Mouse (Mus musculus) embryonic facial prominence, embryonic 15.5 days (tissue): ENCODE results near the gene Taf1b. TPM values are rescaled to one million over a fixed set of nuclear protein-coding genes. Genes with fewer than 3 reads are reported as not detected.
"Not testable (repeated sequence)": the region's sequence is repeated elsewhere in the genome, so short reads cannot be mapped to it uniquely, and the experiment has no call there.

Experiments
- ATAC-seq: fragments of 200-750 bp; cut with Nextera tagmentation; 2 replicates; pipeline ENCODE4 v1.8.0; 2017; ENCODE audit warnings: low read depth, moderate TSS enrichment; ENCODE audit not compliant: insufficient number of reproducible peaks, low FRiP score, low TSS enrichment
- H3K27ac ChIP-seq: fragments of 300-500 bp; sonication (generic); replicated peaks from 2 replicates; pipeline ENCODE4 v1.5.1; 2015; ENCODE audit warnings: mild to moderate bottlenecking, inconsistent platforms
- H3K27me3 ChIP-seq: fragments of 300-500 bp; sonication (generic); 2 replicates; pipeline ENCODE4 v1.6.1; 2015; ENCODE audit warnings: inconsistent platforms
- H3K36me3 ChIP-seq: fragments of 300-500 bp; sonication (generic); 2 replicates; pipeline ENCODE4 v1.6.1; 2015; ENCODE audit warnings: mild to moderate bottlenecking, inconsistent platforms
- H3K4me1 ChIP-seq: fragments of 300-500 bp; sonication (generic); 2 replicates; pipeline ENCODE4 v1.6.1; 2015; ENCODE audit warnings: inconsistent platforms
- H3K4me2 ChIP-seq: fragments of 300-500 bp; sonication (generic); replicated peaks from 2 replicates; pipeline ENCODE4 v1.6.1; 2015; ENCODE audit warnings: mild to moderate bottlenecking, inconsistent platforms
- H3K4me3 ChIP-seq: fragments of 300-500 bp; sonication (generic); replicated peaks from 2 replicates; pipeline ENCODE4 v1.5.1; 2015; ENCODE audit warnings: mild to moderate bottlenecking, inconsistent platforms
- H3K9ac ChIP-seq: fragments of 300-500 bp; sonication (generic); 2 replicates; pipeline ENCODE4 v1.6.1; 2015; ENCODE audit warnings: inconsistent platforms
- H3K9me3 ChIP-seq: fragments of 300-500 bp; sonication (generic); replicated peaks from 2 replicates; pipeline ENCODE4 v1.6.1; 2016; ENCODE audit warnings: inconsistent platforms
- WGBS: fragments of 180-500 bp; shearing (Covaris S2); methylation state at CpG from one replicate; pipeline ENCODE4 v1.1.7; 2015; 5-methylcytosine and 5-hydroxymethylcytosine counted together
- polyA plus RNA-seq: library from polyadenylated mRNA; unstranded; fragments of >200 nt; fragmentation: Nextera tagmentation; extraction: Ambion mirVana; gene quantifications from 2 replicates; pipeline ENCODE4 v1.2.1, GENCODE M21; 2015

Gene Taf1b
- polyA plus RNA-seq, 1 experiment from 2014 or later = 25.8 TPM

GRCm38 (mm10) chr12:24494791-24495190 lies 3.4 kb upstream of the Taf1b start:
- H3K9ac ChIP-seq, H3K36me3 ChIP-seq, H3K27ac ChIP-seq, H3K4me3 ChIP-seq, H3K27me3 ChIP-seq, H3K4me2 ChIP-seq, H3K9me3 ChIP-seq, ATAC-seq, H3K4me1 ChIP-seq: not testable (repeated sequence)
- 71% methylated on average over 3 of the region's 3 CpGs for WGBS

- Histone ChIP-seq H3K4me3 (peak overlapping the region; percentile 75), H3K4me2 (peak overlapping the region; percentile 56), H3K27ac (peak overlapping the region; percentile 72), H3K9ac (peak overlapping the region; percentile 64)
- WGBS = 1% methylated on average over 9 of the region's 9 CpGs
- H3K4me1 ChIP-seq, H3K36me3 ChIP-seq, H3K27me3 ChIP-seq, H3K9me3 ChIP-seq: not testable (repeated sequence)
- ATAC-seq = peak; percentile 47; the same call in 1 of the 2 replicates
These were observed 804 bp downstream of the Taf1b start for GRCm38 (mm10) chr12:24498841-24499485.

DNA sequence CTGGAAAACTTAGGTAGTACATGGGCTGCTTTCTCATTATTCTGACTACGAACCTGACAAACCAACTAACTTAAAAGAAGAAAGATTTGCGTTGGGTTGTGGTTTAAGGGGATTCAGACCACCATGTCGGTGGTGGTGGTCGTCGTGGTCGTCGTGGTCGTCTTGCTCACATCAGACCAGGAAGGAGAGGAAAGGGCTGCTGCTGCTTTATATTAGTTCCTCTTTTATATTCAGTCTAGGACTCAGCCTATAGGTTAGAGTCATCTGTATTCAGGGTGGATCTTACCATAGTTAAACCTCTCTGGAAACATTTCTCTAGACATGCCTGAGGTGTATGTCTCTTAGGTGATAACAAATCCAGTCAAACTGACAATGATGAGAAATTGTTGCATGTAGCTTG lies 19.0 kb downstream of the Taf1b start:
- H3K27me3 ChIP-seq = no peaks in the 10 kb centered on the region
- H3K36me3 ChIP-seq = peaks cover 65% of the 10 kb centered on the region
- WGBS = 78% methylated on average over 8 of the region's 8 CpGs
- no peak overlapping the region for H3K9ac ChIP-seq
- no peak overlapping the region for H3K4me2 ChIP-seq
- no peak overlapping the region for H3K27ac ChIP-seq
- H3K4me3 ChIP-seq = no peak overlapping the region
- no peaks in the 10 kb centered on the region for H3K4me1 ChIP-seq
- ATAC-seq = no peak
- no peaks in the 10 kb centered on the region for H3K9me3 ChIP-seq

DNA sequence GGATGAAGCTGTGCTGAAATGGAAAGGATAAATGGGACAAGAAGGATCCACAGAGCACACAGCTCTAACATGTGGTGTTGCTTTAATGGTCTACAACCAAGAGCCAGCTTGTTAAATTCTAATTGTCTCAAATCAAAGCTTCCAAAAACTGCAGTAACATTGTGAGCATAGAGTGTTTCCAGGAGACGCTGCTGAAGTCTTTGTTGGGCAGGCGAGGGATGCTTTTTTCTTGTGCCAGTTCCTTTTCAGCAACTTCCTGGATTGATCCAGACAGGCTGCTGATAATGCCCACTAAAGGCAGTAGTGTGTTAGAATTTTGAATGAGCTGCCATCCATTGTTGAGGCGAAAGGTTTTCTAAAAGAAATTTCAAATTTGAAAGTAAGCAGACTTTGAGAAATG lies 22.9 kb downstream of the Taf1b start:
- Histone ChIP-seq H3K36me3 (peaks cover 38% of the 10 kb centered on the region), H3K4me2 (no peak overlapping the region), H3K27me3 (no peaks in the 10 kb centered on the region), H3K9me3 (no peaks in the 10 kb centered on the region), H3K4me3 (no peak overlapping the region), H3K9ac (no peak overlapping the region), H3K27ac (no peak overlapping the region), H3K4me1 (no peaks in the 10 kb centered on the region)
- no peak for ATAC-seq
- 81% methylated on average over 3 of the region's 3 CpGs for WGBS

- not testable (repeated sequence) for H3K4me3 ChIP-seq, H3K9ac ChIP-seq, H3K27me3 ChIP-seq, H3K36me3 ChIP-seq, H3K27ac ChIP-seq, H3K4me2 ChIP-seq, H3K9me3 ChIP-seq, H3K4me1 ChIP-seq, ATAC-seq
- 85% methylated on average over 7 of the region's 7 CpGs for WGBS
These were observed 26.9 kb downstream of the Taf1b start for GRCm38 (mm10) chr12:24525065-24525464.

DNA sequence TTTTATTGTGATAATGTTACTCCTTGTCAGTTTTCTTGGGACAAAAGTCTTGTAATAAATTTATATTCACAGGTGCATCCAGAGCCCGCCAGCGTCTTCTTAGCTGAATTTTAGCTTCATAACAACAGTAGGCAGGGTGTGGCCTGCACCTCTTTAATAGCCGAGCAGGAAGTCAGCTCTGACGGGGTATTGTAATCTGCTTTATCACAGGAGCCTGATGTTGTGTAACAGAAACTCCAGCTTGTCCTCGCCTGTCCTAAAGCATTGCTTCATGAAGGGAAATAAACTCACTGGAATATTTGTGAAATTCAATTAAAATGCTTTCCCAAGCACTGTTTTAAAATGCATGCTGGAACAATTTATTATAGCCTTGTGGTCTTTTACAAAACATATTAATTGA lies 38.2 kb downstream of the Taf1b start:
- 52% methylated on average over 5 of the region's 5 CpGs for WGBS
- Histone ChIP-seq H3K9me3 (no peaks in the 10 kb centered on the region), H3K27me3 (no peaks in the 10 kb centered on the region), H3K4me2 (no peak overlapping the region), H3K36me3 (peaks cover 10% of the 10 kb centered on the region; the same call in 1 of the 2 replicates), H3K4me1 (no peaks in the 10 kb centered on the region), H3K4me3 (no peak overlapping the region), H3K27ac (no peak overlapping the region; the same call in 1 of the 2 replicates), H3K9ac (no peak overlapping the region)
- ATAC-seq = no peak

- ATAC-seq = no peak
These were observed 39.0 kb downstream of the Taf1b start for GRCm38 (mm10) chr12:24537201-24537600.

GRCm38 (mm10) chr12:24537965-24538364 lies 39.8 kb downstream of the Taf1b start:
- Histone ChIP-seq H3K9ac (no peak overlapping the region), H3K4me2 (no peak overlapping the region), H3K9me3 (no peaks in the 10 kb centered on the region), H3K27me3 (no peaks in the 10 kb centered on the region), H3K36me3 (peaks cover 3% of the 10 kb centered on the region; the same call in 1 of the 2 replicates), H3K4me3 (no peak overlapping the region), H3K4me1 (no peaks in the 10 kb centered on the region), H3K27ac (peak overlapping the region; percentile 58)
- no peak for ATAC-seq
- 71% methylated on average over 4 of the region's 4 CpGs for WGBS

More at GRCm38 (mm10) chr12:24537201-24537600, 39.0 kb downstream of the Taf1b start:
- Histone ChIP-seq H3K4me3 (no peak overlapping the region), H3K9ac (no peak overlapping the region), H3K4me2 (no peak overlapping the region), H3K9me3 (no peaks in the 10 kb centered on the region), H3K27me3 (no peaks in the 10 kb centered on the region), H3K27ac (peak overlapping the region; percentile 58), H3K36me3 (peaks cover 7% of the 10 kb centered on the region; the same call in 1 of the 2 replicates), H3K4me1 (no peaks in the 10 kb centered on the region)
- WGBS = 53% methylated on average over 2 of the region's 2 CpGs

DNA sequence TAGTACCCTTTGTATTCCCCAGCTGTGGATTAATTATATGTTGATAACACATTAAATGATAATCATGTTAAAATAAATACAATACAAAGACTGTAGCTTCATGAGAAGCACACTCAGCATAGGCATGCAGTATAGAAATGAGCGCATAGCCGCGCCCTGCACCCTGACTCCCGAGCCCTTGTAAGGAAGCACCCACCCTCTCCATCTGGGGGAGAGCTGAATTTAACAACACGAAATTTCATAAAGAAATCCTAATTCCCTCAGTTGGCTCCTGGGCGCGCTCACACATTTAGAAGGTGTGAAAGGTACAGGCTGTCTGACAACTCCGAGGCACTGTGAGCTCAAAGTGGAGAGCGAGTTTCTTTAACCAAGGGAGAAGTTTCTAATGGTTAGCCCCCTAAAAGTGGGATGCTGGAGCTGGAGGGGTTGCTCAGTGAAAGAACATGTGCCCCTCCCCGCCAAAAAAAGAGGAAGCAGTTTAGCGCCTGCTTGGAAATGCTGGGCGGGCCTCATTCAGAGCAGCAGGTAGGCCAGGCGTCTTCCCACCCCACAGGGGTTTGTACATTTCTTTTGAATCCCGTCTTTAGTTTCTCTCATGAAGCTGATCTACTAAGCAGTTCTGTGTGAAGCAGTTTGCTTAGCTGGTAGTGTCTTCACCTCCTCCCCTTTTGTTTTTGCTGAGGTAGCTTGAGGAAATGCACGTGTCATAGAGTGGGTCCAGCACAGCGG lies 43.4 kb downstream of the Taf1b start:
- WGBS = 79% methylated on average over 16 of the region's 16 CpGs
- no peaks in the 10 kb centered on the region for H3K27me3 ChIP-seq
- H3K4me2 ChIP-seq = no peak overlapping the region
- H3K27ac ChIP-seq = no peak overlapping the region
- ATAC-seq = no peak
- H3K4me3 ChIP-seq = no peak overlapping the region
- no peak overlapping the region for H3K9ac ChIP-seq
- H3K4me1 ChIP-seq = no peaks in the 10 kb centered on the region
- H3K9me3 ChIP-seq = no peaks in the 10 kb centered on the region
- H3K36me3 ChIP-seq = no peaks in the 10 kb centered on the region

- H3K4me1 ChIP-seq = no peaks in the 10 kb centered on the region
- 70% methylated on average over 8 of the region's 8 CpGs for WGBS
- no peak overlapping the region for H3K4me3 ChIP-seq
- H3K27ac ChIP-seq = no peak overlapping the region
- H3K36me3 ChIP-seq = peaks cover 12% of the 10 kb centered on the region; the same call in 1 of the 2 replicates
- no peaks in the 10 kb centered on the region for H3K9me3 ChIP-seq
- no peak overlapping the region for H3K4me2 ChIP-seq
- no peak overlapping the region for H3K9ac ChIP-seq
- no peaks in the 10 kb centered on the region for H3K27me3 ChIP-seq
- no peak for ATAC-seq
These were observed 49.5 kb downstream of the Taf1b start for GRCm38 (mm10) chr12:24547686-24548085.

DNA sequence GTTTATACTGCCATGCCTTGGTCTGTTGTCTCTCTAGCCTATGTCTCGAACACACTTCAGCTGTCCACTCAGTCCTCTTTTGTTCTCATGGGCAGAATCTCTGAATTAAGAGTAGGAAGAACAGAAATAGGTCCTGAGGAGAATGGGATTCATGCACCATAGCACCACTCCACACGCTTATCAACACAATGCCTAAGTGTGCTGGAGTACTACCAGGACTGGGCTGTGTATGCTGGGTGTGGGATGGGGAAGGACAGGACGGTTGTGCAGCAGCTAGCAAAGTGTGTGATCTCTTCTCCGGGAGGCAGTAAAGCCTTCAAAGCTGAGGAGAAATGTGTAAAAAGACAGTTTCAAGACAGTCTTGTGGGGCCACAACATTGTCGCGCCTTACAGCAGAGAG lies 50.7 kb downstream of the Taf1b start:
- Histone ChIP-seq H3K36me3 (peaks cover 12% of the 10 kb centered on the region; the same call in 1 of the 2 replicates), H3K27me3 (no peaks in the 10 kb centered on the region), H3K4me3 (no peak overlapping the region), H3K27ac (no peak overlapping the region), H3K9me3 (no peaks in the 10 kb centered on the region), H3K4me1 (no peaks in the 10 kb centered on the region), H3K4me2 (no peak overlapping the region), H3K9ac (no peak overlapping the region)
- 87% methylated on average over 6 of the region's 6 CpGs for WGBS
- ATAC-seq = no peak
